Mouse (Mus musculus) heart, postnatal 0 days (tissue): Measurements from ENCODE around the gene Arhgap15.

Experiments used
- CTCF ChIP-seq: IDR thresholded peaks from 2 replicates; pipeline ENCODE4 v1.5.1; 2016; ENCODE audit warnings: antibody characterized with exemption, control low read depth, low read depth
- EP300 ChIP-seq: IDR thresholded peaks from 2 replicates; pipeline ENCODE4 v1.6.1; 2016; ENCODE audit warnings: antibody characterized with exemption, low read depth

- TF ChIP-seq CTCF (no peak), EP300 (no peak)
These were observed 357.7 kb downstream of the Arhgap15 start for GRCm38 (mm10) chr2:44106359-44106758.
